Mouse (Mus musculus) lung, postnatal 0 days (tissue): ENCODE data around the gene Smap1.

Experiments
- CTCF ChIP-seq: IDR thresholded peaks from 2 replicates; pipeline ENCODE4 v1.5.1; 2016; ENCODE audit warnings: antibody characterized with exemption, mild to moderate bottlenecking
- EP300 ChIP-seq: IDR thresholded peaks from 2 replicates; pipeline ENCODE4 v1.6.1; 2016; ENCODE audit warnings: antibody characterized with exemption, mild to moderate bottlenecking, control low read depth

- TF ChIP-seq CTCF (no peak), EP300 (no peak)
Observed at GRCm38 (mm10) chr1:23834246-23834645, 87.9 kb downstream of the Smap1 start.
